Mouse (Mus musculus): ENCODE measurements at regions not wholly inside any gene's neighbourhood (a gene's known extent, or its start where the extent isn't known, plus 50 kb on each side); places are given as distances from the start of the nearest gene placed in this dataset.
"Not testable (repeated sequence)": the region's sequence is repeated elsewhere in the genome, so short reads cannot be mapped to it uniquely, and the experiment has no call there.

- no peak for DNase-seq
Observed at GRCm38 (mm10) chr4:105658581-105658980, 131.1 kb upstream of the Gm12728 start.

GRCm38 (mm10) chr4:105676690-105677089, 113.0 kb upstream of the Gm12728 start:
- DNase-seq, result no peak

- DNase-seq, result no peak
Observed at GRCm38 (mm10) chr4:105690716-105691115, 99.0 kb upstream of the Gm12728 start.

DNA sequence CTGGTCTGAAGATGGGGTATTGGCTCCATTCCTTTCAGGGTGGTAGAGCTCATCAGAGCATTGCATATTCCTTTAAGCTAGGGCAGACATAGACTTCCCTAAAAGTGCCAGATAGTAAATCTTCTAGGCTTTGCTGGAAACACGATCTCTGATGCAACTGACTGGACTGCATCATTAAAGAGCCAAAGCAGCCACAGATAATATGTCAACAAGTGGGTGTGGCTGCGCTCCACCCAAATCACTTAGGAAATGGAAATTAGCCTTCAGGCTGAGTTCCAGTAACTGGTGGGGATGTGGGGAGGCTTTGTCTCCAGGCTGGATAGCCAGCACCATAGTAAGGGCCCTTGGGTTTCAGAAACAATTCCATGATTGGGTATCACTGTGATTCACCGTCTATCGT, 97.3 kb upstream of the Gm12728 start:
- DNase-seq, result no peak

- no peak for DNase-seq
Observed at GRCm38 (mm10) chr4:105695895-105696294, 93.8 kb upstream of the Gm12728 start.

GRCm38 (mm10) chr4:105697123-105697522, 92.5 kb upstream of the Gm12728 start:
- no peak for DNase-seq

- DNase-seq, result no peak
Observed at GRCm38 (mm10) chr4:105702036-105702435, 87.6 kb upstream of the Gm12728 start.

DNA sequence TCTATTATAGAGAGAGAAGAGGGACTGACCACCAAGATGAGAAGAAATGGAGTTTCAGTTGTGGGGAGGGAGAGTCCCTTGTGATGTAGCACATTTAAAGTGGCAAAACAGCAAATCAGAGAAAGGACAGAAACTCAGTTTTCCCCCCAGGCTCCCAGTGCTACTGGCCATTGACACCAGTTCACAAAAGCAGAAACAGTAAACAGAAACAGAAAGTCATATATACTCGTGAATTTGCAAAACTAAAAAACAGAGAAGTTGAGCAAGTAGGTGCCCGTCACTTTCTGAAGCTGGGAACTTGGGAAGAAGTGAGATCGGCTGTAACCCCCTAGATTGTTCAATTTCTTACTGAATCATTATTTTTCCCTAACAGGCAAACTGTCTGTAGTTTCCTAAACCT, 86.3 kb upstream of the Gm12728 start:
- no peak for DNase-seq

GRCm38 (mm10) chr4:105704271-105704670, 85.4 kb upstream of the Gm12728 start:
- DNase-seq, result no peak

DNA sequence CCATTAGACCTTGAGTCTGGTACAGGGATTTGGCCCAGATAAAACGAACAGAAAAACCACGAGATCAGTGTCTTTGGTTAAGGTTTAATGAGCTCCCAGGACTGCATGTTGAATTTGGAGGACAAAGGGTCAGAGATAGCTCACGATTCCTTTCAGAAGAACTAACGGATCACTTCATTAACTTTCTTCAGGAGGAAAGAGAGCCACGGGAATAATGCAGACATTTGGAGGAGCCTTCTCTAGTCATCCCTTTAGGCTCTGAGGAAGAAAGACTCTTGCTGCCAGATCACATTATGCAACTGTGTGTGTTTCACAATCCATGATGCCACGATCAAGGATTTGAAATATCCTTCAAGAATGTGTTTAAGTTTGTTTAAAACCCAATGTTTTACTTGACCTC, 83.7 kb upstream of the Gm12728 start:
- DNase-seq, result no peak

- no peak for DNase-seq
Observed at GRCm38 (mm10) chr4:105708080-105708796, 81.4 kb upstream of the Gm12728 start.

- DNase-seq, result peak in 1 of 2 experiments; percentile 25
Observed at GRCm38 (mm10) chr4:105713956-105714355, 75.7 kb upstream of the Gm12728 start.

- DNase-seq, result no peak
Observed at GRCm38 (mm10) chr4:105718080-105718479, 71.6 kb upstream of the Gm12728 start.

- no peak for DNase-seq
Observed at GRCm38 (mm10) chr4:105728696-105729095, 61.0 kb upstream of the Gm12728 start.

- no peak for DNase-seq
Observed at GRCm38 (mm10) chr4:105730900-105731299, 58.8 kb upstream of the Gm12728 start.

- DNase-seq, result not testable (repeated sequence)
Observed at GRCm38 (mm10) chr4:105735116-105735515, 54.6 kb upstream of the Gm12728 start.

Data from cerebellum, postnatal 10 days (tissue).